Mouse (Mus musculus): ENCODE measurements at regions not wholly inside any gene's neighbourhood (a gene's known extent, or its start where the extent isn't known, plus 50 kb on each side); places are given as distances from the start of the nearest gene placed in this dataset.

- H3K27me3 ChIP-seq: no peaks in the 10 kb centered on the region
- H3K9ac ChIP-seq: no peak overlapping the region
- H3K27ac ChIP-seq (replicated peaks): no peak overlapping the region
- H3K4me1 ChIP-seq: peaks cover 14% of the 10 kb centered on the region
- H3K9me3 ChIP-seq (replicated peaks): no peaks in the 10 kb centered on the region
- H3K36me3 ChIP-seq: no peaks in the 10 kb centered on the region
- WGBS: 60% methylated on average over 6 of the region's 6 CpGs
- no peak for ATAC-seq (ENCODE audit: insufficient number of reproducible peaks, low FRiP score, low TSS enrichment, low read depth)
- H3K4me3 ChIP-seq (replicated peaks): no peak overlapping the region
- H3K4me2 ChIP-seq (replicated peaks): no peak overlapping the region
These were observed 62.1 kb upstream of the Tgif1 start for GRCm38 (mm10) chr17:70915445-70915844.

GRCm38 (mm10) chr17:70910238-70910637 lies 56.9 kb upstream of the Tgif1 start:
- no peak overlapping the region for H3K4me2 ChIP-seq (replicated peaks)
- H3K27ac ChIP-seq (replicated peaks): no peak overlapping the region
- WGBS: 82% methylated on average over 2 of the region's 2 CpGs
- H3K36me3 ChIP-seq: no peaks in the 10 kb centered on the region
- H3K4me1 ChIP-seq: 0 out of 2 replicates have a peak, but pooled peaks cover 4% of the 10 kb centered on the region
- no peaks in the 10 kb centered on the region for H3K27me3 ChIP-seq
- H3K9ac ChIP-seq: no peak overlapping the region
- no peak overlapping the region for H3K4me3 ChIP-seq (replicated peaks)
- no peaks in the 10 kb centered on the region for H3K9me3 ChIP-seq (replicated peaks)
- ATAC-seq (ENCODE audit: insufficient number of reproducible peaks, low FRiP score, low TSS enrichment, low read depth): no peak

GRCm38 (mm10) chr17:70909573-70909972 lies 56.2 kb upstream of the Tgif1 start:
- H3K27ac ChIP-seq (replicated peaks): no peak overlapping the region
- no peak overlapping the region for H3K4me3 ChIP-seq (replicated peaks)
- no peaks in the 10 kb centered on the region for H3K36me3 ChIP-seq
- H3K4me2 ChIP-seq (replicated peaks): no peak overlapping the region
- no peaks in the 10 kb centered on the region for H3K27me3 ChIP-seq
- ATAC-seq (ENCODE audit: insufficient number of reproducible peaks, low FRiP score, low TSS enrichment, low read depth): no peak
- no peak overlapping the region for H3K9ac ChIP-seq
- 0 out of 2 replicates have a peak, but pooled peaks cover 4% of the 10 kb centered on the region for H3K4me1 ChIP-seq
- WGBS: 64% methylated on average over 3 of the region's 3 CpGs
- H3K9me3 ChIP-seq (replicated peaks): no peaks in the 10 kb centered on the region

GRCm38 (mm10) chr17:70908328-70908727 lies 55.0 kb upstream of the Tgif1 start:
- H3K4me3 ChIP-seq (replicated peaks): no peak overlapping the region
- 67% methylated on average over 2 of the region's 2 CpGs for WGBS
- no peak overlapping the region for H3K9ac ChIP-seq

More at GRCm38 (mm10) chr17:70908328-70908727, 55.0 kb upstream of the Tgif1 start:
- ATAC-seq (ENCODE audit: insufficient number of reproducible peaks, low FRiP score, low TSS enrichment, low read depth): no peak
- Histone ChIP-seq H3K36me3 (no peaks in the 10 kb centered on the region), H3K4me2 (replicated peaks) (no peak overlapping the region), H3K9me3 (replicated peaks) (no peaks in the 10 kb centered on the region), H3K27me3 (no peaks in the 10 kb centered on the region), H3K27ac (replicated peaks) (no peak overlapping the region), H3K4me1 (0 out of 2 replicates have a peak, but pooled peaks cover 4% of the 10 kb centered on the region)

All from embryonic facial prominence, embryonic 15.5 days (tissue).